Mouse (Mus musculus) MEL (cell line): Measurements from ENCODE around the gene Tmem181a.
"Not testable (repeated sequence)": the region's sequence is repeated elsewhere in the genome, so short reads cannot be mapped to it uniquely, and the experiment has no call there.

Experiments used
- CHD1 ChIP-seq: IDR thresholded peaks from 2 replicates; pipeline ENCODE4 v1.6.1; 2012; ENCODE audit warnings: low read depth, mild to moderate bottlenecking, inconsistent platforms, low read length, improper control_type of control experiment
- CTCF ChIP-seq, 3 experiments: IDR thresholded peaks in 2 of 3; conservative IDR thresholded peaks in 1 of 3; 2 replicates each; pipeline ENCODE4 v1.5.1; 2011 to 2012; ENCODE audit warnings: low read length in 3 of 3, low read depth in 2 of 3, mild to moderate bottlenecking in 2 of 3, improper control_type of control experiment in 1 of 3, inconsistent platforms in 1 of 3, mixed read lengths in 1 of 3, moderate library complexity in 1 of 3; ENCODE audit not compliant: control insufficient read depth in 1 of 3, insufficient read depth in 1 of 3, poor library complexity in 1 of 3, severe bottlenecking in 1 of 3
- ETS1 ChIP-seq: IDR thresholded peaks from 2 replicates; pipeline ENCODE4 v1.6.1; 2012; ENCODE audit warnings: low read depth, mild to moderate bottlenecking, inconsistent platforms, low read length, improper control_type of control experiment, moderate library complexity
- POLR2A ChIP-seq, 2 experiments: IDR thresholded peaks; 2 replicates each; pipeline ENCODE4 v1.6.1; 2011 to 2012; ENCODE audit warnings: low read length in 2 of 2, mild to moderate bottlenecking in 2 of 2, control low read depth in 1 of 2, improper control_type of control experiment in 1 of 2, low read depth in 1 of 2, moderate library complexity in 1 of 2; ENCODE audit not compliant: control insufficient read depth in 1 of 2, insufficient read depth in 1 of 2, poor library complexity in 1 of 2
- RAD21 ChIP-seq: IDR thresholded peaks from 2 replicates; pipeline ENCODE4 v1.6.1; 2011; ENCODE audit warnings: mild to moderate bottlenecking, low read depth, low read length, improper control_type of control experiment
- SIN3A ChIP-seq: IDR thresholded peaks from 2 replicates; pipeline ENCODE4 v1.6.1; 2012; ENCODE audit warnings: low read length, improper control_type of control experiment, inconsistent platforms
- UBTF ChIP-seq: IDR thresholded peaks from 2 replicates; pipeline ENCODE4 v1.6.1; 2012; ENCODE audit warnings: low read depth, mild to moderate bottlenecking, inconsistent platforms, low read length, improper control_type of control experiment, moderate library complexity, borderline replicate concordance; ENCODE audit not compliant: insufficient read depth

DNA sequence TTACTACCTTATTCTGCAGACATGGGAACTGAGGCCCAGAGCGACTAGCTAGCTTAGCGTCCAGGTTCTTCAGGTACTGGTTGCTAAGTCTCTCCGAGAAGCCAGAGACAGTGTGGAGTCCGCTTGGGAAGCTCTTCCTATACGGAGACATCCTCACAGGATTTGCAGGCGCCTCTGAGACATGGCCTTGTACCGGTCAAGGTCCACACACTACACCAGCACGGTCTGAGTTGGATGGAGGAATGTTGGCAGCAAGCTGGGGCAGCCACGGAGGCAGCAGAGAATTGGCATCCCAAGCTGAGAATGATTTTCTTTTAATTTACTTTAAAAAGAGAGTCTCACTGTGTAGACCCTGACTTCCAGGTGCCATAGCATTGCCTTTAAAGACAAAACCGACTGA lies 26.5 kb downstream of the Tmem181a start:
- not testable (repeated sequence) for TF ChIP-seq SIN3A; ETS1; POLR2A (IDR thresholded peaks at IDR 0.05; ENCODE audit: control insufficient read depth in 1 of 2, insufficient read depth in 1 of 2, low read depth in 1 of 2, low read length in 2 of 2, poor library complexity in 1 of 2); RAD21; CTCF (IDR thresholded peaks at IDR 0.05 in 2 of 3, conservative IDR thresholded peaks at IDR 0.05 in 1 of 3; ENCODE audit: control insufficient read depth in 1 of 3, insufficient read depth in 1 of 3, low read depth in 2 of 3, low read length in 3 of 3, poor library complexity in 1 of 3, severe bottlenecking in 1 of 3); CHD1; UBTF
